Mouse (Mus musculus) embryo, embryonic 9.5 days (tissue): ENCODE data around the gene Msmp.
A peak's percentile ranks its signal among the peaks of the same experiment; 100 is the strongest.
"Not testable (repeated sequence)": the region's sequence is repeated elsewhere in the genome, so short reads cannot be mapped to it uniquely, and the experiment has no call there.

ENCODE experiments used
- DNase-seq: peaks from one replicate; pipeline ENCODE4 v3.0.0-alpha.2; 2017; ENCODE audit errors: extremely low spot score

Gene Msmp

GRCm38 (mm10) chr4:43584444-43585416 is at the start of gene Msmp:
TSS of gene Msmp (minus strand) at chr4:43584494.
- DNase-seq, result no peak

GRCm38 (mm10) chr4:43633736-43634135 is 49.4 kb upstream of the Msmp start:
- DNase-seq, result no peak

- DNase-seq, result no peak
Observed at GRCm38 (mm10) chr4:43633296-43633695, 49.0 kb upstream of the Msmp start.

- peak; percentile 3 for DNase-seq
Observed at GRCm38 (mm10) chr4:43631956-43632920, 47.9 kb upstream of the Msmp start.

- DNase-seq, result peak; percentile 67
Observed at GRCm38 (mm10) chr4:43631046-43631955, 47.0 kb upstream of the Msmp start, which contains the start of gene Npr2. TSS of gene Npr2 (plus strand) at chr4:43631935.

GRCm38 (mm10) chr4:43630671-43631045 is 46.4 kb upstream of the Msmp start:
- DNase-seq, result no peak

- peak; percentile 83 for DNase-seq
Observed at GRCm38 (mm10) chr4:43630030-43630581, 45.8 kb upstream of the Msmp start.

GRCm38 (mm10) chr4:43629106-43629817 is 45.0 kb upstream of the Msmp start:
- peak; percentile 22 for DNase-seq

- no peak for DNase-seq
Observed at GRCm38 (mm10) chr4:43620146-43620778, 36.0 kb upstream of the Msmp start.

GRCm38 (mm10) chr4:43613060-43613730 is 28.9 kb upstream of the Msmp start:
- DNase-seq, result no peak

GRCm38 (mm10) chr4:43612534-43612933 is 28.2 kb upstream of the Msmp start:
- no peak for DNase-seq

GRCm38 (mm10) chr4:43604751-43605685 is 20.7 kb upstream of the Msmp start:
- DNase-seq, result no peak

- DNase-seq, result no peak
Observed at GRCm38 (mm10) chr4:43604099-43604498, 19.8 kb upstream of the Msmp start.

GRCm38 (mm10) chr4:43600195-43600934 is 16.1 kb upstream of the Msmp start:
- no peak for DNase-seq

- no peak for DNase-seq
Observed at GRCm38 (mm10) chr4:43598650-43599380, 14.5 kb upstream of the Msmp start.

GRCm38 (mm10) chr4:43598200-43598599 is 13.9 kb upstream of the Msmp start:
- no peak for DNase-seq

- DNase-seq, result not testable (repeated sequence)
Observed at GRCm38 (mm10) chr4:43596597-43596996, 12.3 kb upstream of the Msmp start.
